Mouse (Mus musculus) erythroblast, embryonic 14.5 days (primary cell): Measurements from ENCODE around the gene Prkn.

Source experiments
- GATA1 ChIP-seq: IDR thresholded peaks from 2 replicates; pipeline ENCODE4 v1.6.1; 2012; ENCODE audit warnings: low read length, inconsistent platforms, mixed read lengths
- TAL1 ChIP-seq: IDR thresholded peaks from 3 replicates; pipeline ENCODE4 v1.6.1; 2012; ENCODE audit warnings: low read length, inconsistent platforms, mixed read lengths

GRCm38 (mm10) chr17:11779547-11779946 lies 939.4 kb downstream of the Prkn start:
- no peak for TF ChIP-seq GATA1
- no peak for TF ChIP-seq TAL1
